Mouse (Mus musculus) hindbrain, postnatal 0 days (tissue): ENCODE data around the gene Hcrtr1. TPM values are rescaled to one million over a fixed set of nuclear protein-coding genes. Genes with fewer than 3 reads are reported as not detected.

ENCODE experiments used
- ATAC-seq: fragments of 200-750 bp; cut with Nextera tagmentation; 2 replicates; pipeline ENCODE4 v1.8.0; 2017; ENCODE audit warnings: mild to moderate bottlenecking, moderate TSS enrichment, moderate library complexity
- DNase-seq: peaks from one replicate; pipeline ENCODE4 v3.0.0-alpha.2; 2015; ENCODE audit warnings: low spot score
- H3K27ac ChIP-seq: fragments of 300-500 bp; sonication (generic); 2 replicates; pipeline ENCODE4 v1.5.1; 2014; ENCODE audit warnings: mild to moderate bottlenecking
- H3K27me3 ChIP-seq: fragments of 300-500 bp; sonication (generic); 2 replicates; pipeline ENCODE4 v1.6.1; 2014; ENCODE audit warnings: low read length, mixed read lengths; ENCODE audit not compliant: insufficient read depth
- H3K36me3 ChIP-seq: fragments of 300-500 bp; sonication (generic); 2 replicates; pipeline ENCODE4 v1.6.1; 2014; ENCODE audit warnings: low read length, mixed read lengths; ENCODE audit not compliant: insufficient read depth
- H3K4me1 ChIP-seq: fragments of 300-500 bp; sonication (generic); 2 replicates; pipeline ENCODE4 v1.6.1; 2014; ENCODE audit warnings: antibody characterized with exemption, low read length, mixed read lengths; ENCODE audit not compliant: insufficient read depth
- H3K4me2 ChIP-seq: fragments of 300-500 bp; sonication (generic); 2 replicates; pipeline ENCODE4 v1.6.1; 2014; ENCODE audit warnings: low read depth, mild to moderate bottlenecking, low read length, moderate library complexity, mixed read lengths
- H3K4me3 ChIP-seq: fragments of 300-500 bp; sonication (generic); 2 replicates; pipeline ENCODE4 v1.5.1; 2014; ENCODE audit warnings: low read length
- H3K9ac ChIP-seq: fragments of 300-500 bp; sonication (generic); replicated peaks from 2 replicates; pipeline ENCODE4 v1.6.1; 2014; ENCODE audit warnings: mild to moderate bottlenecking, low read length, moderate library complexity, mixed read lengths
- H3K9me3 ChIP-seq: fragments of 300-500 bp; sonication (generic); 2 replicates; pipeline ENCODE4 v1.6.1; 2016; ENCODE audit warnings: low read length, mixed read lengths
- CTCF ChIP-seq: IDR thresholded peaks from 2 replicates; pipeline ENCODE4 v1.5.1; 2016; ENCODE audit warnings: antibody characterized with exemption, control low read depth, low read depth
- WGBS: fragments of 180-500 bp; shearing (Covaris S2); extraction: QIAGEN DNeasy Blood & Tissue Kit; methylation state at CpG from one replicate; pipeline ENCODE4 v1.1.7; 2014; 5-methylcytosine and 5-hydroxymethylcytosine counted together
- polyA plus RNA-seq: library from polyadenylated mRNA; unstranded; fragments of >200 nt; fragmentation: Nextera tagmentation; extraction: Ambion mirVana; gene quantifications from 2 replicates; pipeline ENCODE4 v1.2.1, GENCODE M21; 2015
- total RNA-seq: library from RNA; depleted of rRNA; stranded (reverse); fragments of >200 nt; gene quantifications from 2 replicates; pipeline ENCODE4 v1.2.3, GENCODE M21; 2014

The Hcrtr1 gene
- total and polyA plus RNA-seq, 2 experiments from 2014 or later, result 12.1 to 24.2 TPM

DNA sequence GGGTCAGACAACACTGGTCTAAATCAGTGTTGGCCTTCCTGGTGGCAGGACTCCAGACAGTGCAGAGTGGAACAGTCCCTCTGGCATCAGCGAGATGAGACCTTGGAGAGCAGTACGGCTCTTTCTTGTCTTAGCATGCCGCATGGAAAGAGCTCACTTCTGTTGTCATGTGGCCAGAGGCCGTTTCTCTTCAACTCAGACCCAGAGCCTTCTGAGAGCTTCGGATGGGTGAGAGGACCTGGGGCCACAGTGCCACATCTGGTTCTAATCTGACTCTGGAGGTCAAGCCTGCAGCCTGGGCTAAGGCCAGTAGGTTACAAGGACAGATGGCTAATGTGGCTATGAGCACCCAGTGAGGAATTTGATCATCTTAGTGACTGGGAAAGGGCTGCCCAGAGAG, 13.2 kb downstream of the Hcrtr1 start:
- Histone ChIP-seq H3K36me3 (peaks cover 30% of the 10 kb centered on the region; the same call in 1 of the 2 replicates), H3K27me3 (no peaks in the 10 kb centered on the region), H3K9ac (no peak overlapping the region), H3K9me3 (no peaks in the 10 kb centered on the region), H3K4me1 (no peaks in the 10 kb centered on the region), H3K4me2 (no peak overlapping the region), H3K4me3 (no peak overlapping the region), H3K27ac (no peak overlapping the region)
- 86% methylated on average over 5 of the region's 5 CpGs for WGBS
- ATAC-seq (no peak), DNase-seq (no peak)
- no peak for TF ChIP-seq CTCF

DNA sequence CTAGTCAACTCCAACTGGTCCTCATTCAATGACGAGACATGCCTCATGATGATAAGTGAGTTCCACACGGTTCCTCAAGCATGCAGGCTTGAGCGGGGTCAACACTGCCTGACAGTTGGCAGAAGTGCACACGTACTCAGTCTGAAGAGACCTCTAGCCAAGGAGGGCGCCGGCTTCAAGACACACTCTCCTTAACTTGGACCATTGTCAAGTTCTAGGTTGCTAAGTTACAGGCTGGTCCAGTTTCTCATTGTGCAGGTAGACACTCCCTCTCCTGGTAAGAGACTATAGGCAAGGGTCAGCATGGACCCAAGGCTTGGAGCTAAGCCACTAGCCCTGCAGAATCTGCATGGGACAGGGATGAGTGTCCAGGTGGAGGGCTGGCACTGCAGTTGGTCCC, 14.0 kb downstream of the Hcrtr1 start:
- Histone ChIP-seq H3K9me3 (no peaks in the 10 kb centered on the region), H3K27ac (no peak overlapping the region), H3K4me1 (no peaks in the 10 kb centered on the region), H3K36me3 (peaks cover 30% of the 10 kb centered on the region; the same call in 1 of the 2 replicates), H3K27me3 (no peaks in the 10 kb centered on the region), H3K9ac (no peak overlapping the region), H3K4me3 (no peak overlapping the region), H3K4me2 (no peak overlapping the region)
- ATAC-seq, result no peak
- no peak for TF ChIP-seq CTCF
- DNase-seq, result no peak
- WGBS, result 85% methylated on average over 6 of the region's 6 CpGs

DNA sequence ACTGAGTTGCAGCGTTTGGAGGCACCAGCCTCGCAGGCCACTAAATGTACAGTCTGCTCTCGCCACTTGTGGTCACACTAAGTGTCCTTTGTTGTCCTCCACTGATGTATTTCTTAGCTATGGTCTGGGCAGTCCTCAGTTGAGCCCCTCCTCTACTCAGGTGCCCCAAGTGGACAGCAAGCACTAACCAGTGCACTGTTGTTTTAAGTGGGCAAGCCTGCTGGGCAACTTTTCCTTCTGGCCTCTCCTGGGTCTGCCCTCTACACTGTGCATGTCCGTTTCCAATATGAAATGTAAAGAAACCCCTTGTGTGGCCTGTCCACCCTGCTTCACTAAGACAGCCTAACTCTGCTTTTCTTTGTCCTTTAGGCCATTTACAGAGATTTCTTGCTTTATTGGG, 15.0 kb downstream of the Hcrtr1 start:
- Histone ChIP-seq H3K4me2 (no peak overlapping the region), H3K9me3 (no peaks in the 10 kb centered on the region), H3K27me3 (no peaks in the 10 kb centered on the region), H3K9ac (no peak overlapping the region), H3K36me3 (peaks cover 30% of the 10 kb centered on the region; the same call in 1 of the 2 replicates), H3K27ac (no peak overlapping the region), H3K4me3 (no peak overlapping the region), H3K4me1 (no peaks in the 10 kb centered on the region)
- TF ChIP-seq CTCF, result no peak
- 87% methylated on average over 4 of the region's 4 CpGs for WGBS
- no peak for ATAC-seq
- no peak for DNase-seq

DNA sequence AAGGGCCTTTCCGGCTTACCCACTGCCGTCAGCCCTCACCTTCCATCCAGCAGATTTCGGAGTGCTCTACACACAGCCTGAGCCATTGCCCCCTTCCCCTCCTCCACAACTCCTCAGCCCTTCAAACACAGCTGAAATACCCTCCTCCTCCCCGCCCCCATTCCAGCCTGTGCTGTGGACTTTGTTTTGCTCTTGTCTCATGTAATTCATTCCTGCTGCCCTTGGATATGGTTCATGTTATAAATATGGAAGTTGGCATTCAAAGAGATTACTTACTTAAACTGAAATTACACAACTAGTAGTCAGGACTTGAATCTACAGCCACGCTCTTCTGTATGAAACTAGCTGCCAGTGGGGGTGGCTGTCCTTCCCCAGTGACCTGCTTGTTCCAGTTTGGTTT, 16.1 kb downstream of the Hcrtr1 start:
- ATAC-seq (no peak), DNase-seq (no peak)
- no peaks in the 10 kb centered on the region for H3K27me3 ChIP-seq
- H3K27ac ChIP-seq, result no peak overlapping the region
- TF ChIP-seq CTCF, result no peak
- no peak overlapping the region for H3K4me2 ChIP-seq
- H3K9ac ChIP-seq, result no peak overlapping the region
- H3K4me3 ChIP-seq, result no peak overlapping the region
- no peaks in the 10 kb centered on the region for H3K9me3 ChIP-seq
- H3K4me1 ChIP-seq, result no peaks in the 10 kb centered on the region
- 91% methylated on average over 5 of the region's 5 CpGs for WGBS
- H3K36me3 ChIP-seq, result peaks cover 30% of the 10 kb centered on the region; the same call in 1 of the 2 replicates

DNA sequence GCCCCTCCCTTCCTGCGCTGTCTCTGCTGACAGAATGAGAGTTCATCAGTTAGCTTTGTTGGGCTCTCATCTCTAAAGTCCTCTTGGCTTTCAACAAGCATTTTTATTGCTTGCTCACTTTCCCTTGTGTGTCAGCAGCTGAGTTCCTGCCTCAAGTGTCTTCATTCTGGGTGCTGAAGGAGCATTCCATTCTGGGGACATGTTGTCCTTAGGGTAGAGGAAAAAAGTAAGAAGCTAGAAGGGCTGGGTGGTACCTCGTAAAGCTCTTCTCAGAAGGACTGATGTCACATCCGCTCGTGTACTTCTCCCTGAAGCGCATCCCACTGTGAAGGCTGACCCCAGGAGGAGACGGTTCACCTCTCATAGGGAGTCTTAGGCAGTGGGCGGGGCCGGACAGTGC, 17.6 kb downstream of the Hcrtr1 start:
- Histone ChIP-seq H3K27ac (no peak overlapping the region), H3K27me3 (no peaks in the 10 kb centered on the region), H3K9ac (no peak overlapping the region), H3K36me3 (peaks cover 18% of the 10 kb centered on the region; the same call in 1 of the 2 replicates), H3K9me3 (no peaks in the 10 kb centered on the region), H3K4me2 (no peak overlapping the region), H3K4me1 (no peaks in the 10 kb centered on the region), H3K4me3 (no peak overlapping the region)
- TF ChIP-seq CTCF, result no peak
- DNase-seq (no peak), ATAC-seq (no peak)
- WGBS, result 75% methylated on average over 8 of the region's 8 CpGs

DNA sequence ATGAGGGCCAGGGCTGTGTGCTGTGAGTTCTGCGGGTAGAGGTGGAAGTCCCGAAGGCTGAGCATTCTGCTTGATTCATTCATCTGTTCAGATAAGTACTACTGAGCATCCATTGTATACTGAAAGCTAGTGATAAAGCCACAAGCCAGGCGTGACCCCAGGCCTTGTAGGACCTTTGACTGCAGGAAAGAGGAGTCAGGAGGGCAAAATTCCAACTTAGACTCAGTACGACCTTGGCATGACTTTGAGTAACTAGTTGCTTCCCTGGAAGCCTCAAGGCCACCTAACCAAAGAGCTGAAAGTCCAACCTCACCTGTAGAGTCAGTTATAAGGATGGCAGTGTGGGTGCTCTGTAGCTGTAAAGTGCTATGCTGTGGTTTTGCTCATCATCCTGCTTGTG, 18.4 kb downstream of the Hcrtr1 start:
- no peak for ATAC-seq
- Histone ChIP-seq H3K27ac (no peak overlapping the region), H3K36me3 (peaks cover 11% of the 10 kb centered on the region; the same call in 1 of the 2 replicates), H3K9ac (no peak overlapping the region), H3K9me3 (no peaks in the 10 kb centered on the region), H3K4me2 (no peak overlapping the region), H3K4me1 (no peaks in the 10 kb centered on the region), H3K27me3 (no peaks in the 10 kb centered on the region), H3K4me3 (no peak overlapping the region)
- 70% methylated on average over 4 of the region's 4 CpGs for WGBS
- no peak for TF ChIP-seq CTCF
- DNase-seq, result no peak

DNA sequence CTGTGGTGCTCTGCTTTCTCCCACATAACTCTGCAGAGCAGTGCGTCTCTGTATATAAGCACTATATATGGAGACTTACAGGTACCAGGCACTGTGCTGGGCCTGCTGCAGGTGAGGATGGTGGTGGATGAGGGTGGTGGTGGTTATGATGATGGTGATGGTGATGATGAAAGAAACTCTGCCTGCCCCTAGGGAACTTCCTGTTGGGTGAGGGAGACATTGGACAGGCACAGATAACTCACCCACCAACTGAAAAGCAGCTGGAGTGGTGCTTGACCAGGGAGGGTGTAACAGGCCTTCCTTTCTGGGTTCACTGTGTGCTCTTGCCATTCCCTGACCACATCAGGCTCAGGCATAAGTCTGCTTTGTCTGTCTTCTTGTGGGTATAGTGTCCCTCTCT, 26.4 kb downstream of the Hcrtr1 start:
- DNase-seq (no peak), ATAC-seq (no peak)
- TF ChIP-seq CTCF, result no peak
- no peaks in the 10 kb centered on the region for H3K9me3 ChIP-seq
- 0 out of 2 replicates have a peak, but pooled peaks cover 6% of the 10 kb centered on the region for H3K4me1 ChIP-seq
- H3K9ac ChIP-seq, result no peak overlapping the region
- no peak overlapping the region for H3K4me2 ChIP-seq
- no peaks in the 10 kb centered on the region for H3K27me3 ChIP-seq
- no peaks in the 10 kb centered on the region for H3K36me3 ChIP-seq
- H3K27ac ChIP-seq, result no peak overlapping the region
- H3K4me3 ChIP-seq, result no peak overlapping the region
- WGBS, result 97% methylated on average over 1 of the region's 1 CpGs
